Mouse (Mus musculus) cerebellum, adult 9-11 months (tissue): ENCODE results near the gene Mt2.

Source experiments
- DNase-seq: peaks from one replicate; pipeline ENCODE4 v3.0.0; 2022

Mt2 gene

DNA sequence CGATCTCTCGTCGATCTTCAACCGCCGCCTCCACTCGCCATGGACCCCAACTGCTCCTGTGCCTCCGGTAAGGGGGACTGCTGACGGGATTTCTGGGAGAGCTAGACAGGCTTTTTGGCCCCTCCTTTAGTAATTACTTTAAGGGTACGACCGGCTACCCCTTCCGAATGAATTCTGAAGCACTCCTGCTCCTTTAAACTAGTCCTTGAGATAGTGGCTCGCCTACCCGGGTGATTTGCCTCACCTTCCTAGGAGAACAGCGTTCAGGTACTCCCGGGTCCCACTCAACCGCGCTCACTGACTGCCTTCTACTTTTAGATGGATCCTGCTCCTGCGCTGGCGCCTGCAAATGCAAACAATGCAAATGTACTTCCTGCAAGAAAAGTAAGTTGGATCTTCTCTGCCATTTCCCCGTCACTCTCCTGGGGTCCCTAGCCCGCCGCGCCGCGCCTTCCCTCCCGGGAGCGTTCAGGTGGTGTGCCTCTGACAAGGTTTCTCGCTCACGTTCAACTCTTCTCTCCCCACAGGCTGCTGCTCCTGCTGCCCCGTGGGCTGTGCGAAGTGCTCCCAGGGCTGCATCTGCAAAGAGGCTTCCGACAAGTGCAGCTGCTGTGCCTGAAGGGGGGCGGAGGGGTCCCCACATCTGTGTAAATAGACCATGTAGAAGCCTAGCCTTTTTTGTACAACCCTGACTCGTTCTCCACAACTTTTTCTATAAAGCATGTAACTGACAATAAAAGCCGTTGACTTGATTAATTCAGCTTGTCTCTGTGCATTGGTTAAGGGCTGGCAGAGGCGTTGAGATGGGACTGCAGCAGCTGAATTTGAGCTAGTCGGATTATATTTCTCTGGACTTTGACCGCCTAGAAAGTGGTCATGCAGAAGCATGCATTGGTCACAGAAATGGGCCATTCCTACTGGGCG lies 607 bp downstream of the Mt2 start:
- DNase-seq: no peak

DNA sequence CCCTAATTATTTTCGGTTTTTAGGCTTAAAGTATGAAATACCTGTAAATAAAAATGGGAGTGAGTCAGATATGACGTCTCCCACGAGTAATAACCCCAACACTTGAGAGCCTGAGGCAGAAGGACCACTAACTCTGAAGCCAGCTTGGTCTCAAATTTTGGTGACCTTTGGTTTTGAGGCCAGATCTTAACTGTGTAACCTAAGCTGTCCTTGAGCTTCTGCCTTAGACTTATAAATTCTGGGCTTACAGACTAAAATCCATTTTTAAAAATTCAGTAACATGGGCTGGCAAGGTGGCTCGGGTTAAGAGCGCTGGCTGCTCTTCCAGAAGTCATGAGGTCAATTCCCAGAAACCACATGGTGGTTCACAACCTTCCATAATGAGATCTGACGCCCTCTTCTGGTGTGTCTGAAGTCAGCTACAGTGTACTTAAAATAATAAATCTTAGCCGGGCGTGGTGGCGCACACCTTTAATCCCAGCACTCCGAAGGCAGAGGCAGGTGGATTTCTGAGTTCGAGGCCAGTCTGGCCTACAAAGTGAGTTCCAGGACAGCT lies 1.5 kb downstream of the Mt2 start:
- no peak for DNase-seq

DNA sequence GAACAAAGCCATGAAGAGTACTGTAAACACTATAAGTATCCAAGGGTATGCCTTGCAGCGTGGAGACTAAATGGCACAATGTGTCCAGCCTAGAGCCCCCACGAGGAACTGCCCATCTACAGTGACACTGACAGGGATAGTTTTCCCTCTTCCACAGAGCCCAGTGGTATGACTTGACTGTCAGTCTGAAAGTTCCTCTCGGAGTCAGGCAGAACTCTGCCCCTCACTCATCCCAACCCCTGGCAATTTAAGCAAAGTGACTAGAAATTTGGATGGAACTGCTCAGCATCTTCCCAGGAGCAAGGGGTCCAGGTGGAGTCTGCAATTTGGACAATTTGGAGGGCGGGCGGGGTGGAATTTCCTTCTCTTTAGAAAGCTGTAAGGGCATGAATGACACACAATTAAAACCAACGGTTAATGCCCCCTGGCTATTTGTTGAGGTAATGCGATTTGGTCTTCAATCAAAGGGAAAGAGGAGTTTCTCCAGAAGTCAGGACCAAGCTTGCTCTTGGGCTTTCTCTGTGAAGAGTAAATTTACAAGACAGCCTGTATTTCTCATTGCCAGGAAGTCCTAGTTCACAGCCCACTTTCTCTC lies 2.3 kb downstream of the Mt2 start:
- no peak for DNase-seq

DNA sequence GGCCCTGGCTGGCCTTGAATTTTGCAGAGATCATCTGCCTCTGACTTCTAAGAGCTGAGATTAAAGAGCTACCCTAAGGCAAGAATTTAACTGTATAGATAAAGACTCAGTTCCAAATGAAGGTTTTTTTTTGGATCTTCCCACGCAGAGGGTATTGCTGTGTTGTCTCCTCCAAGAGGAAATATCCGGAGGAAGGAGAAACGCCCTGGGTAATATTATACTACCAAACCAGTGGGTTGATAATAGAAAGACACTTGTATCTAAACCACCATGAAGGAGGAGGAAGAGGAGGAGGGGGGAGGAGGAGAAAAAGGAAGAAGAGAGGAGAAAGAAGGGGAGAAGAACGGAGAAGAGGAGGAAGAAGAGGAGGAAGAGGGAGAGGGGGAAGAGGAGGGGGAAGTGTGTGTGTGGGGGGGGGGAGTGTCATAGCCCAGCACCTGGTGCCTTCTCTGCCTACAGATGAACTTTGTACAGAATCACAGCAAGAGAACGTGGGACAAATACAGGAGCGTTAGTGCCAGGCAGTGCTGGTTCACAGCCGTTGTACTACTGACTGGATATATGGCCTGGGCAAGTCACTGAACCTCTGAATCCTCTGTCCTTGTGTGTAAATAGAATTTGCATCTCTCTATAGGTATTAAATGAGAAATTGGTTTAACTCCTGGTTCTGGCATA lies 5.4 kb downstream of the Mt2 start:
- no peak for DNase-seq

DNA sequence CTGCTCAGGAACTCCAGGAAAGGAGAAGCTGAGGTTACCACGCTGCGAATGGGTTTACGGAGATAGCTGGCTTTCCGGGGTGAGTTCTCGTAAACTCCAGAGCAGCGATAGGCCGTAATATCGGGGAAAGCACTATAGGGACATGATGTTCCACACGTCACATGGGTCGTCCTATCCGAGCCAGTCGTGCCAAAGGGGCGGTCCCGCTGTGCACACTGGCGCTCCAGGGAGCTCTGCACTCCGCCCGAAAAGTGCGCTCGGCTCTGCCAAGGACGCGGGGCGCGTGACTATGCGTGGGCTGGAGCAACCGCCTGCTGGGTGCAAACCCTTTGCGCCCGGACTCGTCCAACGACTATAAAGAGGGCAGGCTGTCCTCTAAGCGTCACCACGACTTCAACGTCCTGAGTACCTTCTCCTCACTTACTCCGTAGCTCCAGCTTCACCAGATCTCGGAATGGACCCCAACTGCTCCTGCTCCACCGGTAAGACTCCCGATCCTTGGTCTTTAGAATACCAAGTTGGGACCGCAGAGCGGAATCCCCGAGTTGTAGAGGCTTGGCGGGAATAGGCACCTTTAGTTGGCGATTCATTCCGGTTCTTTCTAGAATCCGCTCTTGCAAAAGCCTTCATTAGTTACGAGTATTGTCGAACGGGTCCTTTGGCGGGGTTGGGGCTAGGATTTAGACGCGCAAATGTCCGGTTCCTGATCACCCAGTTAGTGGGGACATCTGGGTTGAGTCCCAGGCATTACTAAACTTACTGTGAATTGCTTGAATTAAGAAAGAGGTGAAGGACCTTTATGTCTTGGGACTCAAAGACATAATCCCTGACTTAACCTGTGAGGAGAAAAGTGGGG lies 6.6 kb downstream of the Mt2 start, which contains the start of gene Mt1:
TSS of gene Mt1 (plus strand) at position 226 of the 856 bp plus-strand sequence.
- peak; percentile 79 for DNase-seq

DNA sequence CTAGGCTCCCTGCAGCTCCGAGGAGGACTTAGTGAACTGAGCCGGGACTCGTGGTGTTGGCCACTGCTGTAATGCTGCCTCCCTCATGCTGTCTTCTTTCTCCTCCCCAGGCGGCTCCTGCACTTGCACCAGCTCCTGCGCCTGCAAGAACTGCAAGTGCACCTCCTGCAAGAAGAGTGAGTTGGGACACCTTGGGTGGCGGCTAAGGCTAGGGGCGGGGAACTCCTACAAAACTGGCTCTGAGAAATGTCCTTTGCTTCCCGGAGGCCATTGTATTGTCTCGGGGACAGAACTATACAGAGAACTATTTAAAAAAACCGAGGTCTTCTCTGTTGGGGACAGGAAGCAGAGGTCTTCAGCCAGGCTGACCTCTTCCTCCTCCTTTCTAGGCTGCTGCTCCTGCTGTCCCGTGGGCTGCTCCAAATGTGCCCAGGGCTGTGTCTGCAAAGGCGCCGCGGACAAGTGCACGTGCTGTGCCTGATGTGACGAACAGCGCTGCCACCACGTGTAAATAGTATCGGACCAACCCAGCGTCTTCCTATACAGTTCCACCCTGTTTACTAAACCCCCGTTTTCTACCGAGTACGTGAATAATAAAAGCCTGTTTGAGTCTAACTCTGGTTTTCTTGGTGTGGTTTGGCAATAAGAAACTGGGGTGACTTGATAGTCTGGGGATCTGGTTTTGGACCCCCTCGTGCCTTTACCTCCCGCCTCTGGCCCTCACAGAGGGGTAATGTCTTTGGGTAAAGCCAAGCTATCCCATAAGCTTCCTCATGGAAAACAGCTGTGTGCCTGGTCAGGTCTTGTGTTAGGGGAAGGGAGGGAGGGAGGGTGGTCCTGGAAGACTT lies 7.5 kb downstream of the Mt2 start:
- DNase-seq: no peak

DNA sequence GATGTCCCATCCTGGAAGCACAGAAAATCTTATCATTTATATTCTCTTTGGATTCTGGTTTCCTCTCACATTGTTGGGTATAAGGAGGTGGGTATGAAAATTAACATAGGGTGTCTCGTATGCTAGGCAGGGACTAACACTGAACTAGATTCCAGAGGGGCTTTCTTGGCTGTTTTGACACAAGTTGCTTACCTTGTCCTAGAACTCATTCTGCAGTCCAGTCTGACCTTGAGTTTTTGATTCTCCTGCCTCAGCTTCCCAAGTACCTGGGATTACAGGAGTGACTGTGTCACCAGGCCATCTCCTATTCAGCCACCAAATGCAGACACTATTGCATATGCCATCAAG lies 8.1 kb downstream of the Mt2 start:
- no peak for DNase-seq

DNA sequence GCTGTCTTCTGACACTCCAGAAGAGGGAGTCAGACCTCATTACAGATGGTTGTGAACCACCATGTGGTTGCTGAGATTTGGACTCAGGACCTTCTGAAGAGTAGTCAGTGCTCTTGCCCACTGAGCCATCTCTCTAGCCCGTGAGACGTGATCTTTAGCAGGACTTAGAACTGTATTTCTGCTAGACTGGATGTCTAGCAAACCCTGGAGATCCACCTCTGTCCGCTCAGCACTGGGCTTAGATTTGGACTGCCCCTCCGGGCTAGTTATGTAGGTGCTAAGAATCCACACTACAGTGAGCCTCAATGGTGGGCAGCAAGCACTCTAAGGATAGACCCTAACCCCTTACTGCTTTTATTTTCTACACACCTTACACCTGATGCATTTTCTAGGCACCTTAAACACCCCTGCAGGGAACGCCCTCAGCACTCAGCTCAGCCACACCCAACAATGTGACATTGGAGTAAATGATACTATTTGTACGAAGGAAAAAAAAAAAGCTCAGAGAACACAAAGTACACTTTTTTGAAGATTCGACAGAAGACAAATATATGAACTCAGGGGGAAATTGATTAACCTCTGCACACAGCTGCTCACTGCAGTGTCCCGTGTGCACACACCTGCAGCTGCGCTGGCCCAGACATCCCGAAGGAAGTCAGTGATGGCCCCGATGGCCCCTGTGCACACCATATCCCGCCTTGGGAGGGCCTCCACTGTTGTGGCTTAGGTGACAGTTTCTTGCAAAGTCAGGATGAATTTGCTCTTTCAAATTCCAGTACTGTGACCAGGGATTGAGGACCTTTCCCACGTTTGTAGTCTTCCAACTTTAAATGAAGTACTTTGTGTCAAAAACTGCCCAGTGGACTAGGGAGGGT lies 9.8 kb downstream of the Mt2 start:
- no peak for DNase-seq

DNA sequence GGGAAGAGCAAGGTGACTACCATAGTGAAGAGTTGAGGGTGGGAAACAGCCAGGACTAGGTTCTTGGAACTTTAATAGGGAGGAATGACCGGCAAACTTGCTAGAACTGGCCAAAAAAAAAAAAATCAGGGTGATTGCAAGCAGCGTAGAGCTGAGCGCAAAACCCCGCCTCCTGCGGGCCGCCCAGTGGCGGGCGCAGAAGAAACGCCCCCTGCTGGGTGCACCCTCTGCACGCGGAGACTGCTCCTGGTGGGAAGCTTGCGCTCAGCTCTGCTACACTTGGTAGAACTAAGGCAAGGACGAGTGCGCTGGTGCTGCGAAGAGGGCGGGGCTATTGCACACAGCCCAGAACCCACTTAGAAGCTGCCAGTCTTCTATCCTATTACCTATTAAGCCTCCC lies 10.7 kb downstream of the Mt2 start:
- peak; percentile 41 for DNase-seq

DNA sequence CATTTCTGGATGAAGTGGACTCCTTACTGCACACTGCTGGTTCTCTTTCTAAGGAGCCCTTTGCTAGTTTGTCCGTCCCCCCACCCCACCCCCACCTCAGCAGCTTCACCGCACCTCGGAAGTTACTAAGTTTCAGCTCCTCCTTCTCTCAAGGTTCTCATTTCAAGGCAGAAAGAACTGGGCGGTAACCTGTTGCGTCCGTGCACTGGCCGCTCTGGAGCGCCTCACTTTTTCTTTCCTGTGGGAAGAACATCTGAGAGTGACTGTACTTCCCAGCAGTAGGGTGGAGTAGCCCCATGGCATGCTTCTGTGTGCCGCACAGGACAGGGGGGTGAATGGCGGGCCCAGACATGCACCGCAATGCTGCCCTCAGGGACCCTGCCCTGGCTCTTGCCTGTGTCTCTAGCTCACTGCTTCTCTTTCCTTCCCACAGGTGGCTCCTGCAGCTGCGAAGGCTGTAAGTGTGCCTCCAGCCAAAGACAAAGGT lies 11.9 kb downstream of the Mt2 start:
- DNase-seq: no peak

DNA sequence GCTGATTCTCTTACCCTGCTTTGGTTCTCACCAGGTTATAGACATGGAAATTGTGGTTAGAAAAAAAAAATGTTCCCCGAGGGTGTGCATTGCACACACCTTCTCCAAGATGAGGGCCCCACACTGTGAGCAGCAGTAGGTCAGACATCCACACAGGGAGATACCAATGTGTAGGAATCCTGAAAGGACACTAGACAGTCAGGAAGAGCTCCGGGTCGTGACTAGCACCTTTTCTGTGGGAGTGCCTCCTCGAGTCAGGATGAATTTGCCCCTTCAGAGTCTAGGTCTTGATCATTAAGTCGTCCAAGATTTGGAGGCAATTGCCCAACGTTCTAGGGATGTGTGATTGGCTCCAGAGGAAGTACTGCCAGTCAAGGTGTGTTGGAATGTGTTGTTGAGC lies 13.3 kb downstream of the Mt2 start:
- no peak for DNase-seq

DNA sequence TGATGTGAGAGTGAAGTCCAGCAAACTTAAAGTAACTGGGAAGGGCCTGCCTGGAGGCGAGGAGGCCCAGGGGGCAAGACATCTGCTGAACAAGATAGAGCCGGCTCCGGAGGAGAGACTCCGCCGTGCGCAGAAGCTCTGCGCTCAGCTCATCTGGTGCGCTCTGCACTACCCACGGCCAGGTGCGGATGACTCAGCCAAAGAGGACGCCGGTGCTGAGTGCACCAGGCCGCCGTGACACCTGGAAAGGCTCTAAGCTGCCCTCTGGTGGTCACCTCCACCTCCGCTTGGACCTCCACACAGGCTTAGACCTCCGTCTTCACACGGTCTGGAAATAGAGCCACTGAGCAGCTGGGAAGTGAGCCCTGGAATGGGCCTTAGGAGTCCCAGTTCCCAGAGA lies 14.1 kb downstream of the Mt2 start:
- peak; percentile 75 for DNase-seq

DNA sequence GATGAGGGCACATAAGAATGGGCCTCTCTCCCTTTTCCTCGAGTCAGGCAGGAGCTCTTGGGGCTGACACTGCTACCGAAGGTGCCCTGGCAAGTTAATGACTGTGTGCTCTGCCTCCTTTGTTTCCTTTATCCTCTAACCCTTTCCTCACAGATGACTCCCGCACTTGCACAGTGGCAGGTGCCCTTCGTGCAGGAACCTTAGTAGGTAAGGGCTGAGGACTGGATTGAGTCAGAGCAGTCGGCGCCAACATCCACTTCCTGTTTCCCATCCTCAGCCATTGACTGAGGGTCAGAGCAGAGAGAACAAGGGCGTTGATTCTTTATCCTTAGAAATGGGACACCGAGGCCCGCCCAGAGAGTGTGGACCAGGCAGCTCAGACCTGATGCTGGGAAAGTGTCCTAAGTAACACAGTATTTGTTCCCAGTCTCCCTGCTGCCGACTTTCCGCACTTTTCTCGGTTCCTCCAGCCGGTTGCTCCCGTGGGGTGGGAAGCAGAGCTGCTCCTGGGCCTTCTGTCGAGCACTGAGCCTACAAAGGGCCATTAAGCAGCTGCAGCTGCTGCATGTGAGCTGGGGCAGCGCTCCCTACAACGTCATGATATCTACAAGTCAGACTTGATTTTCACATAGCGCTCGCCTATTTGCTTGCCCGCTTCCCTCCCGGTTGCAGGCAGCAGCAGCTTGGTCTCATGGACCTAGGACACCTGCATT lies 15.0 kb downstream of the Mt2 start:
- DNase-seq: no peak

DNA sequence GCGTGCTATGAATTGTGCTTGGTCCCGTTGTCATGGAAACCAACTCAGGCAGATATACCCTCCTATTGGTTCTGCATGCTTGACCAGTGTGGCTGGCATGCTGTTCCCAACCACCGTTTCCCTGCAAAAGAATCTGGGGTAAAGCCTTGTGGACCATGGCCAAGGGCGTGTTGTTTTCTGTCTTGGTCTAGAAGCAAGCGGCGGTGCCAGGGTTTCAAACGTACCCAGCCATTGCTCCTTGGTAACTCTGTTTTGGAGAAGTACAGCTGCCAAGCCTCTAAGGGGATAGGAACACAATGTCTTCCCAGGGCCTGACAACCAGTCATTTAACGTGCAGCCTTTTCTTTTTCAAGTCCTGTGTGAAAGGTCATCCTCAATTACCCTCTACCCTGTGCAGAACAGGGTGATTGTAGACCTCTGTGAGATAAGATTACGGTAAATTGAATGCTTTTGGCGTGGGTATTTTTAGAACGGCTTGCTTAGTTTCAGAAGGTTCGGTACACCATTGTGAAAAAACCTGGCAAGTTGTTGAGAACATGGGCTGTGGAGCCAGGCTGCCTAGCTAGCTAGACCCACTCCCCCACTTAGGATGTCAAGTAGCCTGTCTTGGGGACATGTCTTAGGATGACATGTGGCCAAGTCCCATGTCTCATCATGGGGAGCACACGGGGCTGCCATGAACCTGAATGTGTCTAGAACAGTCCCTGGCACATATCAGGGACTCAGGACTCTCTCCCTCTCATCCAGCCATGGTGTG lies 17.0 kb downstream of the Mt2 start:
- DNase-seq: peak; percentile 57

DNA sequence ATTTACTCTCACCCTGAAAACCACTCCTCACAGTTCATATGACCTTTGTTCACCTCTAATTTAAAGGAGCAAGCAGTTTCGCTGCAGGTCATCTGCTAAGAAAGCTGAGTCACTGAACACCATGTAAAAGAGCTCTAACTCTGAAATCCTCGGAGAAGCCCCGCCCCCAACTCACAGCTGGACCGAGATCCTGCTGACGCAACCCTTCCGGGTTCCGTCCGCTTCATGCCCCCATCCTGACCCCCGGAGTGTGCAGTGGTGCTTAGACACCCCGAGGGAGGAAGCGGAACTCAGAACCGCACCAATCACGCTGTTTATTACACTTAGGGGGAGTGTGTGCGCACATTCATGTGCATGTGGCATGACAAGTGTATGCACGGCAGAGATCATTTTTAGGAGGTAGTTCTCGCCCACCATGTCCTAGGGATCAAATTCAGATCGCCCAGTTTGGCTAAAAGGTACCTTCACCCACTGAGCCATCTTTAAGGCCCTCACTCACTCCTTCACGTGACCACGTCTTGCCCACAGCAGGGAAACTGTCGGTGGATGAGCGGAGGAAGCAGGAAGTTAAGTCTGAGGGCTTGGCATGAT lies 18.7 kb downstream of the Mt2 start:
- no peak for DNase-seq

DNA sequence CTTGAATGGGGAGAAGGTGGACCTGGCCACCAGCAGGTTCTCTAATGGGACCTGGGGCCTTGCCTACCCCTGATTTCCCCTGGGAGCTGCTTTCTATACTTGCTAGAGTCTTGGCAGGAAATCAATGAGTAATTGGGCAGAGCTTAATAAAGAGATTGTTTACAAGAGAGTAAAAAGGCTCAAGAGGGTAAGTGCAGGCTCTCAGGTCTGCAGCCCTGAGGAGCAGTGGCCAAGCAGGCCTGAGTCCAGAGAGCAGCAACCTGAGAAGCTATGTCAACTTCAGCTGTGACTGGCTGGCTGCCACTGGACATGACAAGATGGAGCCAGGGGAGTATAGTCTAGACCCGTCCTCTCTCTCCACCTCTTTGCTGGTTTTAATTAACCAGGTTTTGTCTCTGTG lies 20.5 kb downstream of the Mt2 start:
- no peak for DNase-seq

DNA sequence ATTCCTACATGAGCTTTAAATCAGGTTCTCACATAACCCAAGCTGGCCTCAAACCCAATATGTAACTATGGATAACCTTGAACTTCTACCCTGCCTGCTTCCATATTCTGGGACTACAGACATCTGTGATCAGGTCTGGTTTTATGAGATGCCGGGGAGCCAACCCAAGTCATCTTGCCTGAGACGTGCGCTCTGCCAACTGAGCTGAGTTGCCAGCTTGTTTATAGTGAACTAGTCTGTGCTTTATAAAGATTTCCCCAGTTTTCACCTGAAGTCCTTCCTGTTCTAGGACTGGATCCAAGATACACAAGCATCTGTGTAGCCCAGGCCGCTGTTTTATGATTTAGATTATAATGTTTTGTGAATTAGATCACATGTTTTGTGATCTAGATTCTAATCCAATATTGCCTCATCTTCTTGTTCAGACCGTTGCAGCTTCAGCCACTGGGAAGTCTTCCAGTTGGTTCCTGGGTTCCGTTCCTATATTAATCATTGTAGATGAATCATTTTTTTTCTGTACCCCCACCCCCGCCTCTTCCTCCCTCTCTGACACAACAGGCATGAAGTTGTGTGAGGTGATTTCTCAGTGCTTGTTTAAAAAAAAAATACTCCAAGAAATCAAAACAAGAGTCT lies 22.2 kb downstream of the Mt2 start:
- no peak for DNase-seq

DNA sequence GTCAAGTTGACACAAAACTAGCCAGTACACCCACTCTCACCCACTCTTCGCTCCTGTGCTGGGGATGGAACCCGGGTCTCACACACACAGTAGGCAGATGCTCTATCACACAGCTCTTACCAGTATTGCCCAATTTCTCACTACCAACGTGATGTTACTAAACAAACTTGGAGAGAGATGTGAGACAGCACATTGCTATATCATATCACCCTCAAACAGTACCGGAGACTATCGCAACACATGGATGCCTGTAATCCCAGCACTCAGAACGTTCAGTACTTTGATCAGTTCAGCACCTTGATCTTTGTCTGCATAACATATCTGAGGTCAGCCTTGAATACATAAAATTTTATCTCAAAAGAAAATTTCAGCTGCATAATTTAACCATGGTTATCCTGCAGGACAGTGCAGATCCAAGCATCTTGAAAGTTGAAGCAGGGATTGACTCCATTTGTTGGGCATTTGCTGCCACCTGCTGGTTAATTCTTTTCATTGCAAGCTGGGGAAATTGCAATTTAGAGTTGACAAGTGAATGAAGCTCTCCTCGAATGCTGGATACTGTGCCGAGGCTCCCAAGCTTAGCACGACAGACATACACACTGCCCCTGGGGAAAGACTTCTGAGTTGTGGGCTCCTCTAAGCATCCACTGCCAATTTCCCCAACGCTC lies 26.9 kb downstream of the Mt2 start:
- DNase-seq: peak; percentile 51
